Mouse (Mus musculus) layer of hippocampus, adult 18-20 months (tissue): ENCODE measurements at regions not wholly inside any gene's neighbourhood (a gene's known extent, or its start where the extent isn't known, plus 50 kb on each side); places are given as distances from the start of the nearest gene placed in this dataset.
A peak's percentile ranks its signal among the peaks of the same experiment; 100 is the strongest.

ENCODE experiments used
- DNase-seq, 2 experiments: peaks; one replicate each; pipeline ENCODE4 v3.0.0; 2022; ENCODE audit warnings: low spot score in 2 of 2

- DNase-seq = peak in 1 of 2 experiments; percentile 10
These were observed 170.7 kb downstream of the Mycn start for GRCm38 (mm10) chr12:12770970-12771369.

GRCm38 (mm10) chr12:12766510-12767304 lies 175.0 kb downstream of the Mycn start:
- DNase-seq = no peak

GRCm38 (mm10) chr12:12765490-12766058 lies 176.1 kb downstream of the Mycn start:
- no peak for DNase-seq

GRCm38 (mm10) chr12:12765055-12765454 lies 176.7 kb downstream of the Mycn start:
- no peak for DNase-seq

GRCm38 (mm10) chr12:12764586-12764985 lies 177.1 kb downstream of the Mycn start:
- DNase-seq = no peak

- no peak for DNase-seq
These were observed 185.3 kb downstream of the Mycn start for GRCm38 (mm10) chr12:12756301-12756948.

GRCm38 (mm10) chr12:12753849-12754248 lies 187.9 kb downstream of the Mycn start:
- no peak for DNase-seq

GRCm38 (mm10) chr12:12751670-12752426 lies 189.9 kb downstream of the Mycn start:
- no peak for DNase-seq

GRCm38 (mm10) chr12:12749690-12750089 lies 192.0 kb downstream of the Mycn start:
- no peak for DNase-seq

- DNase-seq = no peak
These were observed 194.8 kb downstream of the Mycn start for GRCm38 (mm10) chr12:12746852-12747454.

- no peak for DNase-seq
These were observed 197.2 kb downstream of the Mycn start for GRCm38 (mm10) chr12:12744492-12744891.

- no peak for DNase-seq
These were observed 202.9 kb downstream of the Mycn start for GRCm38 (mm10) chr12:12738631-12739331.

GRCm38 (mm10) chr12:12725797-12726196 lies 215.9 kb downstream of the Mycn start:
- DNase-seq = no peak

- no peak for DNase-seq
These were observed 216.6 kb downstream of the Mycn start for GRCm38 (mm10) chr12:12725075-12725474.

GRCm38 (mm10) chr12:12723724-12724487 lies 217.8 kb downstream of the Mycn start:
- no peak for DNase-seq

- DNase-seq = no peak
These were observed 218.6 kb downstream of the Mycn start for GRCm38 (mm10) chr12:12722982-12723661.

- peak; percentile 21 to 66 for DNase-seq
These were observed 225.0 kb downstream of the Mycn start for GRCm38 (mm10) chr12:12716691-12717090.

GRCm38 (mm10) chr12:12715956-12716669 lies 225.6 kb downstream of the Mycn start:
- peak; percentile 68 to 84 for DNase-seq
